Mouse (Mus musculus) E14TG2a.4 (cell line): ENCODE data around the gene Ndufa8.

Experiments
- CTCF ChIP-seq: conservative IDR thresholded peaks from 2 replicates; pipeline ENCODE4 v1.5.1; 2014; ENCODE audit warnings: low read length
- POU5F1 ChIP-seq: IDR thresholded peaks from 2 replicates; pipeline ENCODE4 v1.6.1; 2014; ENCODE audit warnings: low read length, borderline replicate concordance

DNA sequence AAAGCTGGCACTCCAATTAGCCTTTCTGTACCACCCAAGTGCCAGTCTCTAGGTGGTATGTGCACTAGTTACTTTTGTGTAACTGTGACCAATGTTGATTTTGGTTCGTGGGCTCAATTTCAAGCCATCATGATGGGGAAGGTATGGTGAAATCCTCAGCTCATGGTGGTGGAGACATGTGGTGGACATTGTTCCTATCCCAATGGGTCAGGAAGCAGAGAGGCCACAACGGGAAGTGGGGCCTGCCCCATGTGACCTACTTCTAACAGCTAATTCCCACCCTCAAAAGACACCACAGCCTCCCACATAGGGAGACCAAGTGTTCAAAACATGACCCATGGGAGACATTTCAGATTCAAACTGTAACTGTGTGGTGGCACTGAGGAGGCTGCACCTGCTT is 52.5 kb downstream of the Ndufa8 start:
- TF ChIP-seq CTCF (no peak), POU5F1 (no peak)
